Mouse (Mus musculus) lung, adult 2 months (tissue): Measurements from ENCODE around the gene Tmem9. TPM values are rescaled to one million over a fixed set of nuclear protein-coding genes. Genes with fewer than 3 reads are reported as not detected.

ENCODE experiments used
- DNase-seq: peaks from one replicate; pipeline ENCODE4 v3.0.0; 2022
- H3K4me1 ChIP-seq: fragments of 200-500 bp; 2 replicates; pipeline ENCODE4 v1.6.1; 2011; ENCODE audit warnings: low read length; ENCODE audit not compliant: control insufficient read depth, insufficient read depth
- H3K4me3 ChIP-seq: fragments of 200-500 bp; replicated peaks from 2 replicates; pipeline ENCODE3; 2011; ENCODE audit warnings: low read depth, mild to moderate bottlenecking, control low read depth, low read length; ENCODE audit errors: extremely low read depth
- CTCF ChIP-seq: fragments of 200-500 bp; IDR thresholded peaks from 2 replicates; pipeline ENCODE4 v1.5.1; 2011; ENCODE audit warnings: mild to moderate bottlenecking, low read length, control low read depth; ENCODE audit not compliant: insufficient read depth
- POLR2A ChIP-seq: fragments of 200-500 bp; IDR thresholded peaks from 2 replicates; pipeline ENCODE4 v1.6.1; 2011; ENCODE audit warnings: low read depth, mild to moderate bottlenecking, control low read depth, low read length, borderline replicate concordance; ENCODE audit errors: extremely low read depth
- WGBS: fragments of 180-500 bp; shearing (Covaris S2); methylation state at CpG from one replicate; pipeline ENCODE4 v1.1.7; 2018; 5-methylcytosine and 5-hydroxymethylcytosine counted together
- polyA plus RNA-seq: library from polyadenylated mRNA; depleted of rRNA; stranded (reverse); fragments of >200 nt; gene quantifications from 2 replicates; pipeline ENCODE4 v1.2.3, GENCODE M21; 2012; rRNA removed

Tmem9 gene
- polyA plus RNA-seq, 1 experiment: 73.2 TPM

DNA sequence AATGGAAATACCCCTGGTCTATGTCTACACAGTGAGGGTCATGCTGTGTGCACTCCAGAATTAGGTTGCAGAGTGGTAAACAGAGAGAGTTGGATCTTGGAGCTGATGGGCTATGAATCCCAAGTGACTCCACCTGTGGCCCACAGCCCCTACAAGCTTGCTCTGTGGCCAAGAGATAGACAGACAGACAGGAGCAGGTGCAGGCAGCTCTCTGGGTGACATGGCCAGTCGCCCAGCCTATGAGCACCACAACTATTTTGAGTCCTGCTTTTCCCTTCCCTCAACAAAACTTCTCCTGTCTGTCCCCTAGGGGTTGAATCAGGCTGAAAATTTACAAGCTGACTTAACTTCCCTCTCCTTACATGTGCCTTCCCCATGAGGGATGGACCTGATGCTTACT, 58.7 kb downstream of the Tmem9 start:
- 48% methylated on average over 1 of the region's 1 CpGs for WGBS
- Histone ChIP-seq H3K4me3 (no peak overlapping the region), H3K4me1 (no peaks in the 10 kb centered on the region)
- DNase-seq: no peak
- no peak for TF ChIP-seq CTCF
- no peak for TF ChIP-seq POLR2A

DNA sequence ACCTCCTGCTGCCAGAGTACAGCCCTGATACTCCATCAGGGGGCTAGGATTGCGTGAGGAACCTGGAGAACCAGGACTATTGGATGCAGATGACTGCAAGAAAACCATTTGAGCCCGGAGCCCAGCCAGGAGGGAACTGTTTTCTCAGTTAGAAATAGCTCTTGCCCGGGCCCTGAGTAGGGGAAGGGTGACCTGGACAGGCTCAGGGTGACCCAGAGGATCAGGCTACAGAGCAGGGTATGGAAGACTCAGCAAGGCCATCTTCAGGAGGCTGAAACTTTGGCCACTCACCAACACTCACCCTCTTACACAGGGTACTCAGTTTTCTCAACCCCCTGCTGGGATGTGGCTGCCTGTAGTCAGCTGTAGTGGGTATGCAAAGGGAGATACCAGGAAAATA, 59.6 kb downstream of the Tmem9 start:
- TF ChIP-seq CTCF (no peak), POLR2A (no peak)
- WGBS: 50% methylated on average over 3 of the region's 3 CpGs
- Histone ChIP-seq H3K4me1 (no peaks in the 10 kb centered on the region), H3K4me3 (no peak overlapping the region)
- no peak for DNase-seq

DNA sequence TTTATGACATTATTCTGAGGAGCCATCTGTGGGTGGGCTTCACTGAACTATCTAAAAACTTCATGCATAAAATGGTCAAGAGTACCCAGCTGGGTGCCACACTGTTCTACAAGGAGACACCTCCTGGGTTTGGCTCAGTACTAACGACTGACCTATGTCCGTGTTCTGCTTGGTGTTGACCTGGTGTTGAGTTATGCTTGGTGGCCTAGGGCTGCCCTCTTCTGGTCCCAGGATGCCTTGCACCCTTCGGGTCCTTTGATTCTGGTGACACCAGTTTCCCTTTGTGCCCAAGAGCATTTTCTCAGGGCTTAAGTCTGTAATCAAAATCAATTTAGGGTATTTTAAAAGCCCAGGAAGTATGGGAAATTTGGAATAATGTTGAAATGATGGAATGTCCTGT, 68.1 kb downstream of the Tmem9 start:
- no peak overlapping the region for H3K4me3 ChIP-seq
- no peaks in the 10 kb centered on the region for H3K4me1 ChIP-seq
- TF ChIP-seq CTCF: peak; percentile 88
- TF ChIP-seq POLR2A: no peak
- 6% methylated on average over 3 of the region's 3 CpGs for WGBS
- DNase-seq: peak; percentile 42

DNA sequence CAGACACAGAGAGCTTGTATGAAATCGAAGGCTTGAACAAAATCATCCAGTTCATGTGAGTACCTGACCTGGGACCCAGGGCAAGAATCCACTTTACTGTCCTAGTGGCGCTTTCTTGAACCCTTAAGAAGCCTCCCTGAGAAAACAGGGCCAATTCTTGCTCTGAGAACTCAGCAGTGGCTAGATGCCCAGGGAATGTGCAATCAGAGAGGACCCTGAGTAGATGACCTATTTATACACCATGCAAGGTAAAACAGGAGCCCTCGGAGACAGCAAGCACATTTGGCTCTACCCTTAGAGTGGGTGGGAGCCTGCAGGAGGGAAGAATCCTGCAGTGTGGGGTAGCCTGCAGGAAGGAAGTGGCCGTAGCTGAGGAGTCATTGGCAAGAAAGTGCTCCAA, 69.7 kb downstream of the Tmem9 start:
- Histone ChIP-seq H3K4me1 (no peaks in the 10 kb centered on the region), H3K4me3 (no peak overlapping the region)
- no peak for DNase-seq
- no peak for TF ChIP-seq CTCF
- no peak for TF ChIP-seq POLR2A
- 38% methylated on average over 4 of the region's 4 CpGs for WGBS

DNA sequence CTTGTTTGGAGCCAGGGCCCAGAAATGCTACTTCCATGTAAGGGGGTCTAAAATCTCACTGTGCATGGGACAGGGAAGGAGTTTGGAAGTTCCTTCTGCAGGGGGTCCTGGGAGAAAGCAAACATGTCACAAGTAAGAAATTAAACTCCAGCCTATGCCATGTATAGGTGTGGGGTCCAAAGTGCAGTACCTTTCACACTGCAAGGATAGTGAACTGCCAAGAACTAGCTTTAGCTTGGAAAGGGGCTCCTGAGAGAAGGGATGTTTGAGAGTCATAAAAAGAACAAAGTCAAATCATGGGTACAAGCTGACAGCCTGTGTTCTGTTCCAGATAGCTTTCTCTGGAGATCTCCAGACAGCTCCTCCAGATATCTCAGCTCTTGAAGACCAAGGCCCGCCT, 73.2 kb downstream of the Tmem9 start:
- H3K4me1 ChIP-seq: no peaks in the 10 kb centered on the region
- WGBS: 82% methylated on average over 1 of the region's 1 CpGs
- TF ChIP-seq CTCF: no peak
- no peak for TF ChIP-seq POLR2A
- H3K4me3 ChIP-seq: no peak overlapping the region
- no peak for DNase-seq

Other genes starting within 250 kb of the Tmem9 start
- 98.6 and 156 TPM in 2 replicates for gene Phlda3, start 242.0 kb upstream of the Tmem9 start, polyA plus RNA-seq
- gene Tnni1, start 228.7 kb upstream of the Tmem9 start, polyA plus RNA-seq: 0.26 and 1.5 TPM in 2 replicates
- gene Lad1, start 189.6 kb upstream of the Tmem9 start, polyA plus RNA-seq: 6.9 and 43.2 TPM in 2 replicates
- gene Tnnt2, start 171.8 kb upstream of the Tmem9 start, polyA plus RNA-seq: 31.3 and 74.6 TPM in 2 replicates
- 0.07 and 40.6 TPM in 2 replicates for gene Pkp1, start 88.9 kb upstream of the Tmem9 start, polyA plus RNA-seq
- gene Igfn1, start 1.8 kb upstream of the Tmem9 start, polyA plus RNA-seq: 0.05 TPM in 1 of 2 replicates, not detected in the other
- not detected in 2 replicates for gene Ascl5, start 42.7 kb downstream of the Tmem9 start, polyA plus RNA-seq
- gene Cacna1s, start 44.6 kb downstream of the Tmem9 start, polyA plus RNA-seq: 2.9 and 7.5 TPM in 2 replicates
- 12.1 and 14.4 TPM in 2 replicates for gene Kif21b, start 123.2 kb downstream of the Tmem9 start, polyA plus RNA-seq
- gene Mroh3, start 204.7 kb downstream of the Tmem9 start, polyA plus RNA-seq: 0.14 TPM in 1 of 2 replicates, not detected in the other
- gene Inava, start 226.1 kb downstream of the Tmem9 start, polyA plus RNA-seq: 4.2 and 7.3 TPM in 2 replicates